Mouse (Mus musculus) heart, adult 2 months (tissue): Measurements from ENCODE around the gene Olig2.

Experiments used
- CTCF ChIP-seq: fragments of 200-600 bp; IDR thresholded peaks from 2 replicates; pipeline ENCODE4 v1.8.1; 2022; ENCODE audit warnings: antibody characterized with exemption, mild to moderate bottlenecking, moderate library complexity
- EP300 ChIP-seq: fragments of 200-500 bp; IDR thresholded peaks from 2 replicates; pipeline ENCODE4 v1.6.1; 2011; ENCODE audit warnings: low read depth, low read length, control low read depth; ENCODE audit not compliant: insufficient read depth
- POLR2A ChIP-seq: fragments of 200-500 bp; IDR thresholded peaks from 2 replicates; pipeline ENCODE4 v1.6.1; 2011; ENCODE audit warnings: mild to moderate bottlenecking, low read depth, low read length, control low read depth; ENCODE audit not compliant: insufficient read depth

DNA sequence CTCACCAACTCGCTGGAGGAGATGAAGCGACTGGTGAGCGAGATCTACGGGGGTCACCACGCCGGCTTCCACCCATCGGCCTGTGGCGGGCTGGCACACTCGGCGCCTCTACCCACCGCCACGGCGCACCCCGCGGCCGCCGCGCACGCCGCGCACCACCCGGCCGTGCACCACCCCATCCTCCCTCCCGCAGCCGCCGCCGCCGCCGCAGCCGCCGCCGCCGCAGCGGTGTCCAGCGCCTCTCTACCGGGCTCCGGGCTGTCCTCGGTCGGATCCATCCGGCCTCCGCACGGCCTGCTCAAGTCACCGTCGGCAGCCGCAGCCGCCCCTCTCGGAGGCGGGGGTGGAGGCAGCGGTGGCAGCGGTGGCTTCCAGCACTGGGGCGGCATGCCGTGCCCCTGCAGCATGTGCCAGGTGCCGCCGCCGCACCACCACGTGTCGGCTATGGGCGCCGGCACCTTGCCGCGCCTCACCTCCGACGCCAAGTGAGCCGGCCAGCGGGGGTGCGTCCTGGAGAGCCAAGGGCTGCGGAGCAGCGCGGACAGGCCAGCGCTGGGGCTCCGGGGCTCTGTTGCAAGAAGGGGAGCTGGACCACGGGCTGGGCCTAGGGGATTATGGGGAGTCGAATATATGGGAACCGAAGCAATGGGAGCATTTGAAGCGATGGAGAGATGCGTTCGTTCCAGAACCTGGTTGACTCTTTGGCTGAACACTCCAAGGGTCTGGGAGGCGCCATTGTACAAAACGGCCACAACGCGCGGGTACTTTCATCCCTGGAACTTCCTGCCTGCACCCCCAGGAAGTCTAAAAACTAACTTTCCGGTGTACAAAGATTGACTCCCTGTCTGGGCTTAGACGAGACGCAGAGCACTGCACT lies 1.9 kb downstream of the Olig2 start:
- no peak for TF ChIP-seq EP300
- no peak for TF ChIP-seq CTCF
- TF ChIP-seq POLR2A = no peak
